Mouse (Mus musculus) liver, embryonic 14.5 days (tissue): ENCODE results near the gene Cd47.

ENCODE experiments used
- CTCF ChIP-seq: IDR thresholded peaks from 2 replicates; pipeline ENCODE4 v1.5.1; 2016; ENCODE audit warnings: antibody characterized with exemption, low read depth, control low read depth
- EP300 ChIP-seq: IDR thresholded peaks from 2 replicates; pipeline ENCODE4 v1.6.1; 2016; ENCODE audit warnings: antibody characterized with exemption, low read depth

DNA sequence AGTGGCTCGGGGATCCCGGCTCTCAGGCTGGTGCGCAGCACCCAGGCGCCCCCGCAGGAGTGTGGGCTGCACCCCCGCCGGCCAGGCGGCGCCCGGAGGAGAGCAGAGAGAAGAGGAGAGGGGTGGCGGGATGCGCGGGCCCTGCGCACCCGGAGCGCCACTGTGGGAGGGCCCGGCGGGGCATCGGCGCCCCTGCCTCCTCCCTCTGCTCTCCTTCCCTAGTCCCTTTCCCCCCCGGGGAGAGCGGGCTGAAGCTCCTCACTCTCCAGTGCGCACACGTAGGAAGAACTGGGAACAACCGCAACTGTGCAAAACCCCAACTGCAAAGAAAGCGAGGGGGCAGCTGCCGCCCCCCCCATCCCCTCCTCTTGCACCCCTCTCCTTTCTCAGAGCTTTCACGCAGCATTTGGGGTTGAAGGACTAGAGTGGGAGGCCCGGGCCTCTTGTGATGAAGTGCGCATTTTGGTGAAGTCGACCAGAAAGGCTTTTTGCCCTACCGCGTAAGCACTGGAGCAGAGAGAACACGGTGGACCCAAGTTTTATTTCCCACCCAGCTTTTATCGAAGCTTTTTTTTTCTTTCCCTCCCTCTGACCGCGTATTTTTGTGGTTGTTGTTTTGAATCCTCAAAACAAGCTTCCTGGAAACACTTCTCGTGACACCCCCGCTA, 55.6 kb downstream of the Cd47 start:
- TF ChIP-seq CTCF (no peak), EP300 (no peak; the same call in 1 of the 2 replicates)
